Mouse (Mus musculus) myocyte (in vitro differentiated cells): Measurements from ENCODE around the gene Timm13.

Experiments used
- CEBPB ChIP-seq: IDR thresholded peaks from 2 replicates; pipeline ENCODE4 v1.6.1; 2011; ENCODE audit warnings: mild to moderate bottlenecking, moderate library complexity; ENCODE audit not compliant: poor library complexity, insufficient read depth, severe bottlenecking
- E2F4 ChIP-seq: IDR thresholded peaks from one replicate; pipeline ENCODE4 v1.6.1; 2011; ENCODE audit warnings: mild to moderate bottlenecking, control low read depth, moderate library complexity; ENCODE audit not compliant: insufficient read depth
- MAX ChIP-seq: IDR thresholded peaks from one replicate; pipeline ENCODE4 v1.6.1; 2011; ENCODE audit warnings: low read depth, mild to moderate bottlenecking, control low read depth
- MYOD1 ChIP-seq, 3 experiments: IDR thresholded peaks; one replicate each; pipeline ENCODE4 v1.6.1; 2011; ENCODE audit warnings: control low read depth in 2 of 3, low read depth in 2 of 3, mild to moderate bottlenecking in 2 of 3, moderate library complexity in 1 of 3; ENCODE audit not compliant: insufficient read length in 2 of 3, control insufficient read depth in 1 of 3
- MYOG ChIP-seq, 3 experiments: IDR thresholded peaks; one replicate each; pipeline ENCODE4 v1.6.1; 2011; ENCODE audit warnings: control low read depth in 2 of 3, low read depth in 2 of 3, mild to moderate bottlenecking in 2 of 3; ENCODE audit not compliant: insufficient read length in 2 of 3, control insufficient read depth in 1 of 3, insufficient read depth in 1 of 3
- POLR2A ChIP-seq: IDR thresholded peaks from one replicate; pipeline ENCODE4 v1.6.1; 2011; ENCODE audit warnings: low read depth, mild to moderate bottlenecking, control low read depth, moderate library complexity; ENCODE audit not compliant: insufficient read length
- POLR2AphosphoS2 ChIP-seq: IDR thresholded peaks from one replicate; pipeline ENCODE4 v1.6.1; 2011; ENCODE audit warnings: low read depth, control low read depth; ENCODE audit not compliant: insufficient read length
- REST ChIP-seq: IDR thresholded peaks from one replicate; pipeline ENCODE4 v1.6.1; 2011; ENCODE audit warnings: mild to moderate bottlenecking, control low read depth, moderate library complexity; ENCODE audit not compliant: insufficient read depth, insufficient read length
- SRF ChIP-seq: IDR thresholded peaks from one replicate; pipeline ENCODE4 v1.6.1; 2011; ENCODE audit warnings: low read depth; ENCODE audit not compliant: control insufficient read depth, insufficient read length
- TCF12 ChIP-seq: IDR thresholded peaks from one replicate; pipeline ENCODE4 v1.6.1; 2011; ENCODE audit warnings: mild to moderate bottlenecking, control low read depth; ENCODE audit not compliant: poor library complexity, insufficient read depth, severe bottlenecking
- TCF3 ChIP-seq: IDR thresholded peaks from one replicate; pipeline ENCODE4 v1.6.1; 2011; ENCODE audit warnings: low read depth, control low read depth; ENCODE audit not compliant: insufficient read length
- USF1 ChIP-seq: IDR thresholded peaks from one replicate; pipeline ENCODE4 v1.6.1; 2011; ENCODE audit warnings: low read depth, mild to moderate bottlenecking, control low read depth, moderate library complexity

DNA sequence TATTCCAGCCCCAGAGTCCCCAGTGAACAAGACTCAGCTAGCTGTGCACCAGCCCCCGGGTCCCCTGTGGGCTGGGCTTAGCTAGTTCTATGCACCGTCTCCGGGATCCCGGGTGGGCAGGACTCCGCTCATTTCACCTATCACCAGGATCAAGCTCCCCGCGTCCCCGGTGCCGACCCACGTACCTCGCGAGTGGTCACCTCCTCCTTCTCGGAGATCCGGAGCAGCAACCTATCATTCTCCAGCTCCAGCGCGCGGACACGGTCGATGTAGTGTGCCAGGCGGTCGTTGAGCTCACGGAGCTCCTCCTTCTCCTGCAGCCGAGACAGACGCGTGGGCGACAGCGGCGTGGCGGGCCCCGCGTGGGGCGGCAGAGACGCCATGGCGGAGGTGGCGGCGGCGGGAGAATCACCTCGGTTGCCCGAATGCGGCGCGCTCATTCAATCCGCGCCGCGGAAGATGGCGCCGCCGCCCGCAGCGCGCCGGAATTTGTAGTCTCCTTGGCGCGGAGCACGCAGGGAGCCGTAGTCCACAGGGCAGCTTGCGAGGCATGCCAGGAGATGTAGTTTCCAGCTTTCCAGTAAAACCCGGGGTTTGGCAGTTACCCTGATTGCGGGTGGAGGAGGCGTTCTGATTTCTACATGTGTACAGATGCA is 17.1 kb upstream of the Timm13 start, which contains the start of gene Lmnb2:
- TF ChIP-seq POLR2A = peak; percentile 72
- peak; percentile 85 for TF ChIP-seq E2F4
- TF ChIP-seq CEBPB = no peak
- TF ChIP-seq POLR2AphosphoS2 = peak; percentile 47
- no peak for TF ChIP-seq USF1
- TF ChIP-seq MYOG (IDR thresholded peaks at IDR 0.05; ENCODE audit: control insufficient read depth in 1 of 3, insufficient read depth in 1 of 3, insufficient read length in 2 of 3, low read depth in 2 of 3) = peak in 1 of 3 experiments; percentile 3
- no peak for TF ChIP-seq MAX
- no peak for TF ChIP-seq SRF
- TF ChIP-seq MYOD1 (IDR thresholded peaks at IDR 0.05; ENCODE audit: control insufficient read depth in 1 of 3, insufficient read length in 2 of 3, low read depth in 2 of 3) = peak in 1 of 3 experiments; percentile 11
- TF ChIP-seq REST = no peak
- no peak for TF ChIP-seq TCF3
- TF ChIP-seq TCF12 = no peak
